Mouse (Mus musculus) MEL (cell line): ENCODE measurements around the gene Grm7. TPM values are rescaled to one million over a fixed set of nuclear protein-coding genes. Genes with fewer than 3 reads are reported as not detected.

ENCODE experiments used
- DNase-seq: peaks from one replicate; pipeline ENCODE4 v3.0.0; 2011; ENCODE audit warnings: low read depth, low spot score
- H3K27ac ChIP-seq: 2 replicates; pipeline ENCODE4 v1.5.1; 2012; ENCODE audit warnings: low read depth, mild to moderate bottlenecking, control low read depth, low read length, moderate library complexity; ENCODE audit not compliant: control insufficient read depth
- H3K27me3 ChIP-seq, 2 experiments: fragments of 150-350 bp in 1 of 2; sonication (generic) in 1 of 2; 2 replicates each; pipeline ENCODE4 v1.6.1; 2012; ENCODE audit warnings: low read length in 2 of 2, mild to moderate bottlenecking in 2 of 2, improper control_type of control experiment in 1 of 2, moderate library complexity in 1 of 2; ENCODE audit not compliant: insufficient read depth in 2 of 2, control insufficient read depth in 1 of 2
- H3K36me3 ChIP-seq, 2 experiments: 2 replicates each; pipeline ENCODE4 v1.6.1; 2012 to 2014; ENCODE audit warnings: low read length in 2 of 2, improper control_type of control experiment in 1 of 2, inconsistent platforms in 1 of 2, mild to moderate bottlenecking in 1 of 2; ENCODE audit not compliant: insufficient read depth in 2 of 2, control insufficient read depth in 1 of 2
- H3K4me1 ChIP-seq, 2 experiments: fragments of 150-350 bp in 1 of 2; sonication (generic) in 1 of 2; 2 replicates each; pipeline ENCODE4 v1.6.1; 2012; ENCODE audit warnings: low read length in 2 of 2, improper control_type of control experiment in 1 of 2, mild to moderate bottlenecking in 1 of 2; ENCODE audit not compliant: insufficient read depth in 2 of 2, control insufficient read depth in 1 of 2
- H3K4me3 ChIP-seq, 2 experiments: fragments of 150-350 bp in 1 of 2; sonication (generic) in 1 of 2; 2 replicates each; pipeline ENCODE4 v1.5.1; 2012; ENCODE audit warnings: low read depth in 2 of 2, low read length in 2 of 2, mild to moderate bottlenecking in 2 of 2, moderate library complexity in 2 of 2, control low read depth in 1 of 2, improper control_type of control experiment in 1 of 2; ENCODE audit not compliant: control insufficient read depth in 1 of 2, insufficient read depth in 1 of 2
- H3K79me2 ChIP-seq: 2 replicates; pipeline ENCODE4 v1.6.1; 2012; ENCODE audit warnings: mild to moderate bottlenecking, low read length, moderate library complexity; ENCODE audit not compliant: control insufficient read depth, poor library complexity, insufficient read depth
- H3K9ac ChIP-seq: 2 replicates; pipeline ENCODE4 v1.6.1; 2012; ENCODE audit warnings: low read depth, mild to moderate bottlenecking, control low read depth, low read length, moderate library complexity; ENCODE audit not compliant: control insufficient read depth, poor library complexity, severe bottlenecking
- H3K9me3 ChIP-seq: fragments of 150-350 bp; sonication (generic); replicated peaks from 2 replicates; pipeline ENCODE4 v1.6.1; 2012; ENCODE audit warnings: mild to moderate bottlenecking, low read length, improper control_type of control experiment, moderate library complexity; ENCODE audit not compliant: insufficient read depth
- BHLHE40 ChIP-seq: IDR thresholded peaks from 2 replicates; pipeline ENCODE4 v1.6.1; 2012; ENCODE audit warnings: low read depth, mild to moderate bottlenecking, inconsistent platforms, low read length, improper control_type of control experiment, borderline replicate concordance
- CHD2 ChIP-seq: IDR thresholded peaks from 2 replicates; pipeline ENCODE4 v1.6.1; 2011; ENCODE audit warnings: low read length, improper control_type of control experiment
- E2F4 ChIP-seq: IDR thresholded peaks from 2 replicates; pipeline ENCODE4 v1.6.1; 2011; ENCODE audit warnings: low read depth, low read length, improper control_type of control experiment, borderline replicate concordance
- ELF1 ChIP-seq: IDR thresholded peaks from 2 replicates; pipeline ENCODE4 v1.6.1; 2014; ENCODE audit warnings: low read depth, mild to moderate bottlenecking, inconsistent platforms, low read length, improper control_type of control experiment, moderate library complexity
- EP300 ChIP-seq, 2 experiments: IDR thresholded peaks; 2 replicates each; pipeline ENCODE4 v1.6.1; 2011; ENCODE audit warnings: improper control_type of control experiment in 2 of 2, low read length in 2 of 2, low read depth in 1 of 2, mild to moderate bottlenecking in 1 of 2
- ETS1 ChIP-seq: IDR thresholded peaks from 2 replicates; pipeline ENCODE4 v1.6.1; 2012; ENCODE audit warnings: low read depth, mild to moderate bottlenecking, inconsistent platforms, low read length, improper control_type of control experiment, moderate library complexity
- GABPA ChIP-seq: IDR thresholded peaks from 2 replicates; pipeline ENCODE4 v1.6.1; 2012; ENCODE audit warnings: low read depth, mild to moderate bottlenecking, inconsistent platforms, low read length, improper control_type of control experiment, moderate library complexity
- GATA1 ChIP-seq: IDR thresholded peaks from 2 replicates; pipeline ENCODE4 v1.6.1; 2011; ENCODE audit warnings: low read depth, low read length, improper control_type of control experiment
- HCFC1 ChIP-seq: IDR thresholded peaks from 2 replicates; pipeline ENCODE4 v1.6.1; 2012; ENCODE audit warnings: low read depth, mild to moderate bottlenecking, inconsistent platforms, low read length, improper control_type of control experiment, moderate library complexity
- KAT2A ChIP-seq: conservative IDR thresholded peaks from 2 replicates; pipeline ENCODE4 v1.6.1; 2012; ENCODE audit warnings: low read depth, low read length, improper control_type of control experiment, inconsistent platforms
- MAFK ChIP-seq: IDR thresholded peaks from 2 replicates; pipeline ENCODE4 v1.6.1; 2011; ENCODE audit warnings: low read depth, mild to moderate bottlenecking, low read length, improper control_type of control experiment, borderline replicate concordance
- MAX ChIP-seq: IDR thresholded peaks from 2 replicates; pipeline ENCODE4 v1.6.1; 2011; ENCODE audit warnings: low read length, improper control_type of control experiment
- MAZ ChIP-seq: IDR thresholded peaks from 2 replicates; pipeline ENCODE4 v1.6.1; 2012; ENCODE audit warnings: low read depth, mild to moderate bottlenecking, inconsistent platforms, low read length, improper control_type of control experiment
- MEF2A ChIP-seq: IDR thresholded peaks from 2 replicates; pipeline ENCODE4 v1.6.1; 2014; ENCODE audit warnings: low read depth, mild to moderate bottlenecking, inconsistent platforms, low read length, improper control_type of control experiment; ENCODE audit not compliant: poor library complexity, insufficient replicate concordance, severe bottlenecking; ENCODE audit errors: extremely low read depth
- MXI1 ChIP-seq: IDR thresholded peaks from 2 replicates; pipeline ENCODE4 v1.6.1; 2011; ENCODE audit warnings: mild to moderate bottlenecking, low read depth, low read length, improper control_type of control experiment
- MYB ChIP-seq: IDR thresholded peaks from 2 replicates; pipeline ENCODE4 v1.6.1; 2011; ENCODE audit warnings: mild to moderate bottlenecking, low read depth, low read length, improper control_type of control experiment
- MYC ChIP-seq: IDR thresholded peaks from 2 replicates; pipeline ENCODE4 v1.6.1; 2011; ENCODE audit warnings: low read depth, mild to moderate bottlenecking, low read length, improper control_type of control experiment, moderate library complexity
- NELFE ChIP-seq: IDR thresholded peaks from 2 replicates; pipeline ENCODE4 v1.6.1; 2011; ENCODE audit warnings: low read depth, low read length, improper control_type of control experiment
- NRF1 ChIP-seq: IDR thresholded peaks from 2 replicates; pipeline ENCODE4 v1.6.1; 2014; ENCODE audit warnings: low read depth, mild to moderate bottlenecking, inconsistent platforms, low read length, improper control_type of control experiment, moderate library complexity; ENCODE audit not compliant: poor library complexity, insufficient read depth, severe bottlenecking
- POLR2AphosphoS5 ChIP-seq: IDR thresholded peaks from 2 replicates; pipeline ENCODE4 v1.6.1; 2012; ENCODE audit warnings: low read depth, borderline replicate concordance, mild to moderate bottlenecking, inconsistent platforms, low read length, moderate library complexity, mixed read lengths
- RCOR1 ChIP-seq: IDR thresholded peaks from 2 replicates; pipeline ENCODE4 v1.6.1; 2012; ENCODE audit warnings: low read depth, mild to moderate bottlenecking, inconsistent platforms, low read length, improper control_type of control experiment
- SIN3A ChIP-seq: IDR thresholded peaks from 2 replicates; pipeline ENCODE4 v1.6.1; 2012; ENCODE audit warnings: low read length, improper control_type of control experiment, inconsistent platforms
- SMC3 ChIP-seq: IDR thresholded peaks from 2 replicates; pipeline ENCODE4 v1.6.1; 2011; ENCODE audit warnings: low read depth, low read length, improper control_type of control experiment
- TAL1 ChIP-seq: IDR thresholded peaks from 2 replicates; pipeline ENCODE4 v1.6.1; 2012; ENCODE audit warnings: mild to moderate bottlenecking, inconsistent platforms, low read length, moderate library complexity, mixed read lengths
- TBP ChIP-seq: IDR thresholded peaks from 2 replicates; pipeline ENCODE4 v1.8.0; 2011; ENCODE audit warnings: low read depth, low read length, improper control_type of control experiment
- USF1 ChIP-seq: IDR thresholded peaks from 2 replicates; pipeline ENCODE4 v1.6.1; 2014; ENCODE audit warnings: low read depth, mild to moderate bottlenecking, inconsistent platforms, low read length, improper control_type of control experiment, moderate library complexity
- USF2 ChIP-seq, 2 experiments: IDR thresholded peaks; 2 replicates each; pipeline ENCODE4 v1.6.1; 2011 to 2012; ENCODE audit warnings: improper control_type of control experiment in 2 of 2, low read length in 2 of 2, borderline replicate concordance in 1 of 2, inconsistent platforms in 1 of 2, low read depth in 1 of 2, mild to moderate bottlenecking in 1 of 2; ENCODE audit not compliant: insufficient read depth in 1 of 2
- ZMIZ1 ChIP-seq: IDR thresholded peaks from 2 replicates; pipeline ENCODE4 v1.6.1; 2012; ENCODE audit warnings: low read depth, mild to moderate bottlenecking, inconsistent platforms, low read length, improper control_type of control experiment, moderate library complexity
- ZNF384 ChIP-seq: IDR thresholded peaks from 2 replicates; pipeline ENCODE4 v1.6.1; 2012; ENCODE audit warnings: low read depth, mild to moderate bottlenecking, inconsistent platforms, low read length, improper control_type of control experiment
- polyA plus RNA-seq, 2 experiments: library from polyadenylated mRNA; stranded (reverse) in 1 of 2; unstranded in 1 of 2; fragments of >175 nt in 1 of 2; fragments of >200 nt in 1 of 2; gene quantifications; 2 replicates each; pipeline versions ENCODE4 v1.2.1 to v1.2.4; 2012; ENCODE audit warnings: low replicate concordance in 2 of 2, low read depth in 1 of 2; ENCODE audit not compliant: insufficient read length in 2 of 2, insufficient read depth in 1 of 2, missing spikeins in 1 of 2
- total RNA-seq: library from RNA; depleted of rRNA; stranded (reverse); fragments of 300-350 nt; gene quantifications from 2 replicates; pipeline ENCODE4 v1.2.3, GENCODE M21; 2012

Gene Grm7
- total and polyA plus RNA-seq, 3 experiments = not detected

DNA sequence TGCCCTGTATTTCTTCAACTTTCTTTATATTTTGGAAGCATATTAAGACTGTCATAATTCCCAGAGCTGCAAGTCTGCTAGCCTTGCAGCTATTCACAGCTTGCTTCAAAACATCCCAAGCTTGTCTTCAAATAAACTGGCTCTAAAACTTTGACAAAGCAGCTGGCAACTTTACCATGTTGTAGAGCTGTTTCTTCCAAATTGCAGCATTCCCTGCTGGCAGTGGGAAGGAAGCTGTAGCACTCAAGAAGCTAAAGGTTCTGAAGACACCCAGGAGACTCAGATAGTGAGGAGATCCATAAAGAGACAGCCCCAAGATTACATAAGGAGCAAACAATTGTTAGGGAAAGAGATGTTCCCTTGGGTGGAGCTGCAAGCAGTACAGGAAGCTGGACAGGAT, 846.8 kb downstream of the Grm7 start:
- H3K27ac ChIP-seq = no peak overlapping the region
- no peaks in the 10 kb centered on the region for H3K27me3 ChIP-seq
- no peaks in the 10 kb centered on the region for H3K36me3 ChIP-seq
- H3K9ac ChIP-seq = no peak overlapping the region
- H3K4me3 ChIP-seq = no peak overlapping the region
- H3K9me3 ChIP-seq = no peaks in the 10 kb centered on the region
- DNase-seq = no peak
- no peaks in the 10 kb centered on the region for H3K79me2 ChIP-seq
- TF ChIP-seq USF2 (IDR thresholded peaks at IDR 0.05; ENCODE audit: borderline replicate concordance in 1 of 2, insufficient read depth in 1 of 2, low read depth in 1 of 2, low read length in 2 of 2) = no peak
- TF ChIP-seq MYB = no peak
- no peak for TF ChIP-seq ETS1
- no peak for TF ChIP-seq MAFK
- no peak for TF ChIP-seq TBP
- no peak for TF ChIP-seq POLR2AphosphoS5
- TF ChIP-seq ELF1 = no peak
- TF ChIP-seq GATA1 = no peak
- TF ChIP-seq EP300 (IDR thresholded peaks at IDR 0.05; ENCODE audit: low read depth in 1 of 2, low read length in 2 of 2) = no peak
- no peak for TF ChIP-seq USF1
- no peak for TF ChIP-seq SMC3
- TF ChIP-seq MAX = no peak
- TF ChIP-seq RCOR1 = no peak
- TF ChIP-seq TAL1 = no peak
- no peak for TF ChIP-seq HCFC1
- TF ChIP-seq MAZ = no peak
- TF ChIP-seq BHLHE40 = no peak
- TF ChIP-seq MYC = no peak
- no peak for TF ChIP-seq E2F4
- TF ChIP-seq GABPA = no peak
- no peaks in the 10 kb centered on the region for H3K4me1 ChIP-seq

GRCm38 (mm10) chr6:111499542-111499941, 854.2 kb downstream of the Grm7 start:
- DNase-seq = no peak
- H3K4me1 ChIP-seq = no peaks in the 10 kb centered on the region
- H3K9me3 ChIP-seq = no peaks in the 10 kb centered on the region
- TF ChIP-seq MEF2A = no peak
- TF ChIP-seq TAL1 = no peak
- TF ChIP-seq MYC = no peak
- TF ChIP-seq MYB = no peak
- TF ChIP-seq CHD2 = no peak
- no peak for TF ChIP-seq GABPA
- TF ChIP-seq ZNF384 = no peak
- no peak for TF ChIP-seq NRF1
- no peak for TF ChIP-seq KAT2A
- no peak for TF ChIP-seq TBP
- TF ChIP-seq SIN3A = no peak
- no peak for TF ChIP-seq RCOR1
- no peak for TF ChIP-seq ZMIZ1
- no peak for TF ChIP-seq NELFE
- TF ChIP-seq GATA1 = no peak
- TF ChIP-seq MXI1 = no peak
- no peak for TF ChIP-seq E2F4
- H3K9ac ChIP-seq = no peak overlapping the region
- H3K4me3 ChIP-seq = no peak overlapping the region
- no peak overlapping the region for H3K27ac ChIP-seq
- no peaks in the 10 kb centered on the region for H3K36me3 ChIP-seq
- no peaks in the 10 kb centered on the region for H3K79me2 ChIP-seq
- H3K27me3 ChIP-seq = no peaks in the 10 kb centered on the region
